Mouse (Mus musculus) hindbrain, embryonic 12.5 days (tissue): ENCODE measurements around the gene Csrp1. TPM values are rescaled to one million over a fixed set of nuclear protein-coding genes. Genes with fewer than 3 reads are reported as not detected.
A peak's percentile ranks its signal among the peaks of the same experiment; 100 is the strongest.

ENCODE experiments used
- ATAC-seq: fragments of 200-750 bp; cut with Nextera tagmentation; 2 replicates; pipeline ENCODE4 v1.8.0; 2017; ENCODE audit warnings: moderate TSS enrichment; ENCODE audit not compliant: low FRiP score
- H3K27ac ChIP-seq: fragments of 300-500 bp; sonication (generic); 2 replicates; pipeline ENCODE4 v1.5.1; 2016; ENCODE audit warnings: mild to moderate bottlenecking
- H3K27me3 ChIP-seq: fragments of 300-500 bp; sonication (generic); 2 replicates; pipeline ENCODE4 v1.6.1; 2016; ENCODE audit warnings: mild to moderate bottlenecking
- H3K36me3 ChIP-seq: fragments of 300-500 bp; sonication (generic); 2 replicates; pipeline ENCODE4 v1.6.1; 2016; ENCODE audit warnings: mild to moderate bottlenecking
- H3K4me1 ChIP-seq: fragments of 300-500 bp; sonication (generic); 2 replicates; pipeline ENCODE4 v1.6.1; 2016
- H3K4me2 ChIP-seq: fragments of 300-500 bp; sonication (generic); replicated peaks from 2 replicates; pipeline ENCODE4 v1.6.1; 2016; ENCODE audit warnings: mild to moderate bottlenecking
- H3K4me3 ChIP-seq: fragments of 300-500 bp; sonication (generic); 2 replicates; pipeline ENCODE4 v1.5.1; 2016; ENCODE audit warnings: mild to moderate bottlenecking
- H3K9ac ChIP-seq: fragments of 300-500 bp; sonication (generic); 2 replicates; pipeline ENCODE4 v1.6.1; 2016; ENCODE audit warnings: mild to moderate bottlenecking, moderate library complexity
- H3K9me3 ChIP-seq: fragments of 300-500 bp; sonication (generic); replicated peaks from 2 replicates; pipeline ENCODE4 v1.6.1; 2016; ENCODE audit warnings: mild to moderate bottlenecking
- WGBS: fragments of 180-500 bp; shearing (Covaris S2); methylation state at CpG from one replicate; pipeline ENCODE4 v1.1.7; 2016; 5-methylcytosine and 5-hydroxymethylcytosine counted together
- polyA plus RNA-seq: library from polyadenylated mRNA; unstranded; fragments of >200 nt; fragmentation: Nextera tagmentation; extraction: Ambion mirVana; gene quantifications from 2 replicates; pipeline ENCODE4 v1.2.1, GENCODE M21; 2016

Gene Csrp1
- polyA plus RNA-seq, 1 experiment from 2014 or later, result 47.7 TPM

GRCm38 (mm10) chr1:135766592-135767306 is 46.9 kb downstream of the Csrp1 start:
- Histone ChIP-seq H3K4me3 (peak overlapping the region; percentile 66), H3K27me3 (peaks cover 20% of the 10 kb centered on the region; the same call in 1 of the 2 replicates), H3K36me3 (peaks cover 2% of the 10 kb centered on the region; the same call in 1 of the 2 replicates), H3K27ac (no peak overlapping the region), H3K4me2 (peak overlapping the region; percentile 93), H3K9me3 (no peaks in the 10 kb centered on the region), H3K4me1 (peaks cover 24% of the 10 kb centered on the region), H3K9ac (peak overlapping the region; percentile 83)
- WGBS, result 28% methylated on average over 30 of the region's 30 CpGs
- ATAC-seq, result peak; percentile 49

GRCm38 (mm10) chr1:135767324-135767890 is 47.5 kb downstream of the Csrp1 start:
- ATAC-seq, result no peak
- no peak overlapping the region for H3K9ac ChIP-seq
- 88% methylated on average over 4 of the region's 4 CpGs for WGBS

GRCm38 (mm10) chr1:135768400-135768799 is 48.5 kb downstream of the Csrp1 start:
- Histone ChIP-seq H3K27me3 (peaks cover 20% of the 10 kb centered on the region; the same call in 1 of the 2 replicates), H3K4me1 (peaks cover 24% of the 10 kb centered on the region), H3K4me3 (no peak overlapping the region), H3K4me2 (no peak overlapping the region), H3K9me3 (no peaks in the 10 kb centered on the region), H3K27ac (no peak overlapping the region), H3K36me3 (peaks cover 2% of the 10 kb centered on the region; the same call in 1 of the 2 replicates), H3K9ac (no peak overlapping the region)
- ATAC-seq, result no peak
- 100% methylated on average over 2 of the region's 2 CpGs for WGBS

More at GRCm38 (mm10) chr1:135767324-135767890, 47.5 kb downstream of the Csrp1 start:
- Histone ChIP-seq H3K36me3 (peaks cover 2% of the 10 kb centered on the region; the same call in 1 of the 2 replicates), H3K27ac (no peak overlapping the region), H3K4me1 (peaks cover 24% of the 10 kb centered on the region), H3K4me3 (peak overlapping the region; percentile 66), H3K4me2 (peak overlapping the region; percentile 93), H3K9me3 (no peaks in the 10 kb centered on the region), H3K27me3 (peaks cover 20% of the 10 kb centered on the region; the same call in 1 of the 2 replicates)

- no peaks in the 10 kb centered on the region for H3K9me3 ChIP-seq
- no peak for ATAC-seq
- no peak overlapping the region for H3K9ac ChIP-seq
- peaks cover 24% of the 10 kb centered on the region for H3K4me1 ChIP-seq
- whole genome bisulfite sequencing, result 71% methylated on average over 7 of the region's 7 CpGs
- H3K27ac ChIP-seq, result no peak overlapping the region
- 0 out of 2 replicates have a peak, but pooled peaks cover 12% of the 10 kb centered on the region for H3K27me3 ChIP-seq
- H3K36me3 ChIP-seq, result peaks cover 2% of the 10 kb centered on the region; the same call in 1 of the 2 replicates
- H3K4me3 ChIP-seq, result no peak overlapping the region
- no peak overlapping the region for H3K4me2 ChIP-seq
These were observed 50.4 kb downstream of the Csrp1 start for GRCm38 (mm10) chr1:135770237-135770636.

GRCm38 (mm10) chr1:135770896-135771572 is 51.2 kb downstream of the Csrp1 start:
- ATAC-seq, result no peak
- Histone ChIP-seq H3K4me3 (no peak overlapping the region), H3K27ac (no peak overlapping the region), H3K27me3 (0 out of 2 replicates have a peak, but pooled peaks cover 12% of the 10 kb centered on the region), H3K9me3 (no peaks in the 10 kb centered on the region), H3K4me1 (peaks cover 19% of the 10 kb centered on the region), H3K4me2 (no peak overlapping the region), H3K9ac (no peak overlapping the region), H3K36me3 (peaks cover 2% of the 10 kb centered on the region; the same call in 1 of the 2 replicates)
- WGBS, result 68% methylated on average over 12 of the region's 12 CpGs

- 78% methylated on average over 8 of the region's 8 CpGs for WGBS
- no peak overlapping the region for H3K4me3 ChIP-seq
- H3K4me1 ChIP-seq, result peaks cover 15% of the 10 kb centered on the region
- no peaks in the 10 kb centered on the region for H3K9me3 ChIP-seq
- H3K36me3 ChIP-seq, result peaks cover 2% of the 10 kb centered on the region; the same call in 1 of the 2 replicates
- H3K27ac ChIP-seq, result no peak overlapping the region
- H3K9ac ChIP-seq, result no peak overlapping the region
- no peak overlapping the region for H3K4me2 ChIP-seq
- H3K27me3 ChIP-seq, result 0 out of 2 replicates have a peak, but pooled peaks cover 12% of the 10 kb centered on the region
- ATAC-seq, result no peak
These were observed 51.7 kb downstream of the Csrp1 start for GRCm38 (mm10) chr1:135771573-135771970.

- Histone ChIP-seq H3K4me1 (peaks cover 20% of the 10 kb centered on the region), H3K9me3 (no peaks in the 10 kb centered on the region), H3K27ac (no peak overlapping the region), H3K4me2 (no peak overlapping the region), H3K4me3 (no peak overlapping the region), H3K36me3 (no peaks in the 10 kb centered on the region), H3K27me3 (peaks cover 7% of the 10 kb centered on the region; the same call in 1 of the 2 replicates), H3K9ac (no peak overlapping the region)
- no peak for ATAC-seq
These were observed 56.7 kb downstream of the Csrp1 start for GRCm38 (mm10) chr1:135776596-135776995.

GRCm38 (mm10) chr1:135777046-135777445 is 57.2 kb downstream of the Csrp1 start:
- Histone ChIP-seq H3K27me3 (peaks cover 7% of the 10 kb centered on the region; the same call in 1 of the 2 replicates), H3K4me3 (no peak overlapping the region), H3K4me2 (no peak overlapping the region), H3K36me3 (no peaks in the 10 kb centered on the region), H3K4me1 (peaks cover 20% of the 10 kb centered on the region), H3K9me3 (no peaks in the 10 kb centered on the region), H3K9ac (no peak overlapping the region), H3K27ac (no peak overlapping the region)
- WGBS, result 94% methylated on average over 1 of the region's 1 CpGs
- no peak for ATAC-seq

GRCm38 (mm10) chr1:135778780-135779535 is 59.1 kb downstream of the Csrp1 start, which contains the start of gene Tnni1:
TSS of gene Tnni1 (plus strand) at chr1:135779434.
- peak; percentile 38; the same call in 1 of the 2 replicates for ATAC-seq
- H3K4me1 ChIP-seq, result peaks cover 28% of the 10 kb centered on the region
- no peaks in the 10 kb centered on the region for H3K9me3 ChIP-seq
- H3K9ac ChIP-seq, result no peak within 1 kb of the TSS
- no peaks in the 10 kb centered on the region for H3K36me3 ChIP-seq
- 36% methylated on average over 22 of the region's 22 CpGs for WGBS
- H3K4me3 ChIP-seq, result no peak within 1 kb of the TSS
- peak within 1 kb of the TSS; percentile 53 for H3K27ac ChIP-seq
- H3K4me2 ChIP-seq, result peak within 1 kb of the TSS; percentile 0; the same call in 1 of the 2 replicates
- H3K27me3 ChIP-seq, result peaks cover 7% of the 10 kb centered on the region; the same call in 1 of the 2 replicates

GRCm38 (mm10) chr1:135780649-135781048 is 60.8 kb downstream of the Csrp1 start:
- no peaks in the 10 kb centered on the region for H3K9me3 ChIP-seq
- WGBS, result 39% methylated on average over 4 of the region's 4 CpGs
- H3K9ac ChIP-seq, result 0 out of 2 replicates have a peak overlapping the region, but pooled peaks have one; percentile 20
- H3K36me3 ChIP-seq, result no peaks in the 10 kb centered on the region
- no peak overlapping the region for H3K4me2 ChIP-seq
- ATAC-seq, result no peak
- peaks cover 28% of the 10 kb centered on the region for H3K4me1 ChIP-seq
- H3K27ac ChIP-seq, result no peak overlapping the region
- H3K27me3 ChIP-seq, result peaks cover 7% of the 10 kb centered on the region; the same call in 1 of the 2 replicates
- H3K4me3 ChIP-seq, result no peak overlapping the region

GRCm38 (mm10) chr1:135781220-135781619 is 61.4 kb downstream of the Csrp1 start:
- H3K27ac ChIP-seq, result no peak overlapping the region
- no peaks in the 10 kb centered on the region for H3K9me3 ChIP-seq
- ATAC-seq, result peak; percentile 70; the same call in 1 of the 2 replicates
- H3K4me2 ChIP-seq, result no peak overlapping the region
- 7% methylated on average over 13 of the region's 13 CpGs for whole genome bisulfite sequencing
- H3K9ac ChIP-seq, result 0 out of 2 replicates have a peak overlapping the region, but pooled peaks have one; percentile 20
- H3K4me1 ChIP-seq, result peaks cover 28% of the 10 kb centered on the region
- H3K4me3 ChIP-seq, result no peak overlapping the region
- peaks cover 7% of the 10 kb centered on the region; the same call in 1 of the 2 replicates for H3K27me3 ChIP-seq
- no peaks in the 10 kb centered on the region for H3K36me3 ChIP-seq
